Mouse (Mus musculus) heart, embryonic 10.5 days (tissue): ENCODE data around the gene Gm20388. TPM values are rescaled to one million over a fixed set of nuclear protein-coding genes. Genes with fewer than 3 reads are reported as not detected.

Experiments used
- DNase-seq: peaks from one replicate; pipeline ENCODE4 v3.0.0-alpha.2; 2017; ENCODE audit warnings: low spot score
- H3K27ac ChIP-seq: fragments of 300-500 bp; sonication (generic); 2 replicates; pipeline ENCODE4 v1.5.1; 2016; ENCODE audit warnings: mild to moderate bottlenecking
- H3K27me3 ChIP-seq: fragments of 300-500 bp; sonication (generic); 2 replicates; pipeline ENCODE4 v1.6.1; 2016; ENCODE audit warnings: mild to moderate bottlenecking; ENCODE audit not compliant: poor library complexity, insufficient read depth, severe bottlenecking
- H3K36me3 ChIP-seq: fragments of 300-500 bp; sonication (generic); 2 replicates; pipeline ENCODE4 v1.6.1; 2016; ENCODE audit warnings: mild to moderate bottlenecking, moderate library complexity
- H3K4me1 ChIP-seq: fragments of 300-500 bp; sonication (generic); 2 replicates; pipeline ENCODE4 v1.6.1; 2016; ENCODE audit warnings: mild to moderate bottlenecking
- H3K4me3 ChIP-seq: fragments of 300-500 bp; sonication (generic); 2 replicates; pipeline ENCODE4 v1.5.1; 2016; ENCODE audit warnings: mild to moderate bottlenecking, moderate library complexity
- H3K9me3 ChIP-seq: fragments of 300-500 bp; sonication (generic); 2 replicates; pipeline ENCODE4 v1.6.1; 2016; ENCODE audit warnings: mild to moderate bottlenecking, moderate library complexity
- WGBS: fragments of 180-500 bp; shearing (Covaris S2); methylation state at CpG from one replicate; pipeline ENCODE4 v1.1.7; 2016; 5-methylcytosine and 5-hydroxymethylcytosine counted together
- polyA plus RNA-seq: library from polyadenylated mRNA; unstranded; fragments of >200 nt; fragmentation: Nextera tagmentation; extraction: Ambion mirVana; gene quantifications from 2 replicates; pipeline ENCODE4 v1.2.1, GENCODE M21; 2016

The Gm20388 gene
- polyA plus RNA-seq, 1 experiment from 2014 or later = 4.5 TPM

- Histone ChIP-seq H3K4me3 (no peak overlapping the region), H3K27ac (peak overlapping the region; percentile 2; the same call in 1 of the 2 replicates), H3K36me3 (no peaks in the 10 kb centered on the region), H3K27me3 (peaks cover 28% of the 10 kb centered on the region), H3K9me3 (no peaks in the 10 kb centered on the region), H3K4me1 (peaks cover 14% of the 10 kb centered on the region)
- WGBS = 44% methylated on average over 12 of the region's 12 CpGs
- no peak for DNase-seq
Observed at GRCm38 (mm10) chr8:122762731-122763266, 2852.2 kb downstream of the Gm20388 start.

DNA sequence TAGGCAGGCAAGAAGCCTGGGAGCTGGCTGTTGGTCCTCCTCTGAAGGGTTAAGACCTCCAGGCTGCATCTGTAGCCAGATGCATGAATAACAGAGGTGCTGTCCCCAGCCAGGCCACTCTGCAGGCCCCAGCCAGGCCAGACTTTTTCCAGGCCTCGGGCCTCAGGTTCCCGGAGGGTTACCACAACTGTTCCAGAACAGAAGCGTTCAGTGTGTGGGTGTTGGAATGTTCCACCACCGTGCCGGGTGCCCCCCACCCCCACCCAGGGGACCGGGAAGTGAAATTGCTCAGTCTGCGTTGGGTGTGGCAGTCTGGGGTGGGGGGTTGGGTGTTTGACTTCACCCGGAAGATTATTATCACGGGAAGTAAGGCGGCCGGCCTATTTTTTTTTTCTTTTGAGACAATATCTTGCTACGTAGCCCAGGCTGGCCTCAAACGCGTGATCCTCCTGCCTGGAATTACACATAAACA lies 2852.7 kb downstream of the Gm20388 start:
- DNase-seq = no peak
- Histone ChIP-seq H3K4me1 (peaks cover 14% of the 10 kb centered on the region), H3K36me3 (no peaks in the 10 kb centered on the region), H3K27ac (peak overlapping the region; percentile 2; the same call in 1 of the 2 replicates), H3K4me3 (no peak overlapping the region), H3K27me3 (peaks cover 32% of the 10 kb centered on the region), H3K9me3 (no peaks in the 10 kb centered on the region)
- 59% methylated on average over 14 of the region's 14 CpGs for WGBS

GRCm38 (mm10) chr8:122764790-122765474 lies 2854.3 kb downstream of the Gm20388 start:
- DNase-seq = no peak
- Histone ChIP-seq H3K4me1 (peaks cover 25% of the 10 kb centered on the region), H3K4me3 (no peak overlapping the region), H3K36me3 (no peaks in the 10 kb centered on the region), H3K9me3 (no peaks in the 10 kb centered on the region), H3K27me3 (peaks cover 42% of the 10 kb centered on the region), H3K27ac (no peak overlapping the region)
- 79% methylated on average over 7 of the region's 7 CpGs for WGBS

- Histone ChIP-seq H3K36me3 (no peaks in the 10 kb centered on the region), H3K4me3 (no peak overlapping the region), H3K9me3 (no peaks in the 10 kb centered on the region), H3K27me3 (peaks cover 43% of the 10 kb centered on the region), H3K27ac (no peak overlapping the region), H3K4me1 (peaks cover 24% of the 10 kb centered on the region)
- DNase-seq = no peak
- WGBS = 64% methylated on average over 5 of the region's 5 CpGs
Observed at GRCm38 (mm10) chr8:122766189-122766588, 2855.5 kb downstream of the Gm20388 start.

DNA sequence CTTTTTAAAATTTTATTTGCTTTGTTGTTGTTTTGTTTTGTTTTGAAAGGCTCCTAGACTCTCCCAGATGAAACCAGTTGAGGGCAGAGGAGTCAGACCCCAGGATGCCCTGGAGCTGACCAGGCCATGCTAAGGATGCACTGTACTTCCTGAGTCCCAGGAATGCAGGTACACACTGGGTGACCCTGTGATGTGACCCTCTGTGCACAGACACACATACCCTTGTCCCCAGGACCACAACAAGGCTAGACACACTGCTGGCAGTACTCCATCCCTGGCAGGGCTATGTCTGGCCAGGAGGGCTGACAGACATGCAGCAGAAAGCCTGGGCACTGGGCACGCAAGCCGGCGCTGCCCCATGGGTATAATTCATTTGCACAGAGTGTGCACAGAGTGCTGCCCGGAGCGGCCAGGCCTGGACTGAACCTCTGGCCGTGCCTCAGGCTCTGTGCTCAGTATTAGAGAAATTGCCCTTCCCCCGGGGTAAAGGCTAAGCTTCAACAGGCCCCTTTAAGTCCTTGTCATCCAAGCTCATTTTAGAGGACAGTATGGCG lies 2856.1 kb downstream of the Gm20388 start:
- DNase-seq = no peak
- Histone ChIP-seq H3K27me3 (peaks cover 39% of the 10 kb centered on the region), H3K4me1 (peaks cover 23% of the 10 kb centered on the region), H3K9me3 (no peaks in the 10 kb centered on the region), H3K4me3 (no peak overlapping the region), H3K36me3 (no peaks in the 10 kb centered on the region), H3K27ac (no peak overlapping the region)
- WGBS = 68% methylated on average over 8 of the region's 8 CpGs

- H3K27me3 ChIP-seq = peaks cover 37% of the 10 kb centered on the region
- DNase-seq = no peak
- H3K27ac ChIP-seq = no peak overlapping the region
- peaks cover 23% of the 10 kb centered on the region for H3K4me1 ChIP-seq
- H3K9me3 ChIP-seq = no peaks in the 10 kb centered on the region
- H3K36me3 ChIP-seq = no peaks in the 10 kb centered on the region
- H3K4me3 ChIP-seq = no peak overlapping the region
- 48% methylated on average over 9 of the region's 9 CpGs for WGBS
Observed at GRCm38 (mm10) chr8:122767229-122767628, 2856.6 kb downstream of the Gm20388 start.

GRCm38 (mm10) chr8:122769251-122770058 lies 2858.8 kb downstream of the Gm20388 start:
- Histone ChIP-seq H3K4me3 (no peak overlapping the region), H3K9me3 (no peaks in the 10 kb centered on the region), H3K27ac (no peak overlapping the region), H3K36me3 (no peaks in the 10 kb centered on the region), H3K27me3 (peaks cover 43% of the 10 kb centered on the region), H3K4me1 (peaks cover 12% of the 10 kb centered on the region)
- DNase-seq = no peak
- 52% methylated on average over 24 of the region's 24 CpGs for WGBS

DNA sequence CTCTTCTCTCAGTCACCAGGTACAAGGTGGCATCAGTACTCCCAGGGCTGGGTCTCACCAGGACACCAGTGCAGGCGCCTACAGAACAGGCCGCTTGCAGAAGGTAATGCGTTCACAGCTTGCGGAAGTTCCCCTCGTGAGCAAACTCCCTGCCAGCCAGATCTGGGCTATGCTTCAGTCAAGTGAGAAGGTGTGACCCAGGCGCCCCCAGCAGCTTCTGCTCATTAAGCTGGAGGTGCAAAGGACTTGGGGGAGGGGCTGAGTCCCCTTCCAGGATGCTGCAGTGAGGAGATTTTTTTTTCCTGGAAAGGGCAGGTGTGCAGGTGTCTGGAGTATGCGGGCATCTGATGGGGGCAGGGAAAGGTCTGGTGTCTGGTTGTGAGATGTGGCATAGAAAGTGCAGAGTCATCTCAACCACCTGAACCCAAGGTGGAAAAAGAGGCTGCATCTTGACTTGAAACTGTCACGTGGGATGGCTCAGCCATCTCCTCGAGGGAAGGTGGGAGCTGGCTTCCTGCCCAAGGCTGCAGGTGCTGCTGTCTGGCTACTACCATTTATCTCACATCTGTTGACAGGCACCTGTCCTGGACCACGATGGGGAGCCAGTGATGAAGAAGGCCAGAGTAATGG lies 2861.9 kb downstream of the Gm20388 start:
- Histone ChIP-seq H3K4me1 (peaks cover 25% of the 10 kb centered on the region), H3K4me3 (no peak overlapping the region), H3K36me3 (no peaks in the 10 kb centered on the region), H3K9me3 (no peaks in the 10 kb centered on the region), H3K27me3 (peaks cover 43% of the 10 kb centered on the region), H3K27ac (no peak overlapping the region)
- DNase-seq = no peak
- 22% methylated on average over 10 of the region's 10 CpGs for WGBS

DNA sequence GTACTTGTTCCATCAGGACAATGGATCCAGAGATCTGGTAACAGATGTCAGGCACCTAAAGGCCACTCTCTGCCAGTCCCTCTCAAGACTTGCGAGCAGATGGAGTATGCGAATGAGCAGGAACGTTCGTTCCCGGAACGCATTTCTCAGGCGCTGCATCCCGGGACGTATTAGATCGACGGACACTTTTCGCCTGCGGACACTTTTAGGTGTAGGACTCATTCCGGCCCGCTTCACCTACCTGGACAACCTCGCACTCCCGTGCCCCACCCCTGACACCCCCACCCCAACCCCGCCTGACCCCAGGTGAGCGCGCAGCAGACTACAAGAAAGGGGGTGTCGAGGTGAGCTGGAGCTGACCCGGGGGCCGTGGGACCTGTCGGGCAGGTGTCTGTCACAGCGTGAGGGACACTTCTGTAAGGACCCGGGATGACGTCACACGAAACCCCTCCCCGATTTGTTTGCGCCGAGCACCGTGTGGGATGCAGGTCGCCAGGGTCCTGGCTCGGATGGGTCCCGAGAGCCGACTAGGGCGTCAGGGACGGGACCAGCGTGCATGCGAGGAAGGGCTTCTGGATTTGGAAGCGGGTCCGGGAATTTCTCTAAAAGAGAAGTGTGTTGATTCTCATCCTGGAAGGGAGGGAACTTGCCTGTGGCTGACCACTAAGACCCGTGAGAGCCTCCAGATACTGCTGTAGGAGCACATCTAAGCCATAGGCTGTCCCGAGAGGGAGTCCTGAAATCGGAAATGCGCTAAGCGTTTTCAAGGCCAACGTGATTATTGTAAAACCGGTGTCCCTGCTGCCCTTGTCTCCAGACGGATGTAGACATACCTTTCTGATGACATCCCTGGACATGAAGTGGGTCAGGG lies 2864.9 kb downstream of the Gm20388 start, which contains the start of gene Acsf3:
Acsf3 (plus strand) TSS at position 202 of the 871 bp plus-strand sequence.
- Histone ChIP-seq H3K4me1 (peaks cover 17% of the 10 kb centered on the region), H3K27ac (peak within 1 kb of the TSS; percentile 89), H3K9me3 (no peaks in the 10 kb centered on the region), H3K36me3 (peaks cover 8% of the 10 kb centered on the region), H3K27me3 (peaks cover 22% of the 10 kb centered on the region), H3K4me3 (peak within 1 kb of the TSS; percentile 76)
- peak; percentile 79 for DNase-seq
- WGBS = 1% methylated on average over 50 of the region's 50 CpGs

- Histone ChIP-seq H3K9me3 (no peaks in the 10 kb centered on the region), H3K36me3 (peaks cover 29% of the 10 kb centered on the region), H3K27me3 (peaks cover 11% of the 10 kb centered on the region), H3K27ac (no peak overlapping the region), H3K4me3 (no peak overlapping the region), H3K4me1 (peaks cover 20% of the 10 kb centered on the region)
- DNase-seq = no peak
- 83% methylated on average over 6 of the region's 6 CpGs for WGBS
Observed at GRCm38 (mm10) chr8:122777701-122778100, 2867.1 kb downstream of the Gm20388 start.

DNA sequence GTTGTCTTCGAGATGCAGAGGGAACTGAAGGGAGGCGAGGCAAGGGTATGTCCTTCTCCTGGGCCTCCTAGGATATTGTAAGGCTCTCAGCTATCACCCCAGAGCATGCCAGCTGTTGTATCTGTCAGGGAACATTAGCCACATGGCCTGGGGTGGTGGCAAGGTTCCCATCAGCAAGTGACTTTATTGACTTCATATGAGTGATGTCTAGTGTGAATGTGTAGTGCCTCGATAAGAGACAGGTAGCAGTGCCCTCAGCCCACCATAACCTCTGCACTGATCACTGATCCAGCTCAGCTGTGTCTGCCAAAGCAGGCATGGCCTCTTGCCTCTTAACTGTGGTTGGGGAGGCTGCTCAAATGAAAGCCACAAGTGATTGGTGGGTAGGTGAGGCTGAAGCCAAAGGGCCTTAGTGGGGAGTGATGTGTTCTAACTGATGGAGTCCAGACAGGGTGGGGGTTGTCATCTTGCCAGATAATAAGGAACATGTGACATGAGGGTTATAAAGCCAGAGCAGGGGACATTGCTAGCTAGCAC lies 2868.1 kb downstream of the Gm20388 start:
- H3K4me3 ChIP-seq = no peak overlapping the region
- H3K27me3 ChIP-seq = peaks cover 8% of the 10 kb centered on the region; the same call in 1 of the 2 replicates
- DNase-seq = no peak
- H3K9me3 ChIP-seq = no peaks in the 10 kb centered on the region
- H3K4me1 ChIP-seq = peaks cover 20% of the 10 kb centered on the region
- peaks cover 34% of the 10 kb centered on the region for H3K36me3 ChIP-seq
- H3K27ac ChIP-seq = no peak overlapping the region
- 77% methylated on average over 3 of the region's 3 CpGs for WGBS
